ENCODE assay signal across 8 mouse cellular contexts in the genomic region with DNA sequence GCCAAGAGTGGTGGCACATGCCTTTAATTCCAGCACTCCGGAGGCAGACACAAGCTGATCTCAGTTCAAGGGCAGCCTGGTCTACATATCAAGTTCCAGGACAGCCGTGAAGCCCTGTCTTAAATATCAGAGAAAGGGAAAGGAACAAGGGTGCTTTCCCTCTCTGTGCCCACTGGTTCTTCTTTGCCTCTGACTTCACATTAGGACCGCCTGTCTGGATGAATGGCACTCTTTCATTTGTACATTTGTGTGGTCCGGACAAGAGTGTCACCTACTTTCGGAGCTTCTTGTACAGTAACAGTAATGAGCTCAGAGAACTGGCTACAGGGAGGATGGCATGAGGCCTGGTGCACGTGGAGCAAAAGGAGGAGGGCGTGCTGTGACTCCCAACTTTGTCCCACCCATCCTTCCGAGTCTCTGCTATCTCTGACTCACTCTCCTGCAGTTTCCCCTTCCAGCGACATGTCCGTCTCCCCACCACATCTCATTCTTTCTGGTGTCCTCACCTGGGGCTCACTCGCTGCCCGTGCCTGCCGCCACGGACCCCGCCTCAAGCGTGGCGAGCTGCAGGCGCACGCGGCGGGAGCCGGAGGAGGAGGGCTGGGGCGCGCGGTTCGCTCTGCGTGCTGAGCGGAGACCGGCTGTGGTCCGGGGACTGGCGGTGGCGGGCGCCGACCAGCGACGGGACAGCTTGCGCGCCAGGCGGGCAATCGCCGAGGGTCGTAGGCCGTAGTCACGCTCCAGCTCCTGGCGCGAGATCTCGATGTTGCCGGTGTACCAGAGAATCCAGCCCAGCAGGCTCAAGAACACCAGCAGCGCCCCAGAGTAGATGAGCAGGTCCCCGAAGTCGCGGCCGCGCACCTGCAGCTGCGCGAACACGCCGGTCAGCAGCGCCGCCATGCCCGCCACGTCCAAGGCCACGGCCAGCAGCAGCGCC. TPM values are rescaled to one million over a fixed set of nuclear protein-coding genes. Genes with fewer than 3 reads are reported as not detected.
DNase-seq lines count a peak whose midpoint lies in the region; ATAC-seq and TF ChIP-seq lines count a peak whose summit lies in the region.

No protein-coding gene starts in this region.

- peak; percentile 78 for TF ChIP-seq CTCF in Patski (IDR thresholded peaks at IDR 0.05)

- no peaks in the 10 kb centered on the region for H3K9me3 ChIP-seq in hindbrain, embryonic 15.5 days

- in situ Hi-C loops in Patski (cut with MboI; ENCODE audit: low pct_unique_long_range_greater_than_20kb), result no loop called here

- DNase-seq in Patski (ENCODE audit: low read depth, low spot score), result no peak
- peak; percentile 73 for DNase-seq in cerebellum, adult 8-10 months
- peak; percentile 39 for DNase-seq in gastrocnemius, adult 18-20 months (ENCODE audit: low spot score)
- DNase-seq in left cerebral cortex, postnatal 36 days (ENCODE audit: low spot score in 2 of 2), result peak; percentile 70 to 71
- DNase-seq in right cerebral cortex, postnatal 25 days, result peak; percentile 72

- H3K36me3 ChIP-seq in hindbrain, embryonic 15.5 days, result no peaks in the 10 kb centered on the region

- no peaks in the 10 kb centered on the region for H3K27me3 ChIP-seq in Patski
- 0 out of 2 replicates have a peak, but pooled peaks cover 3% of the 10 kb centered on the region for H3K27me3 ChIP-seq in hindbrain, embryonic 15.5 days

- peak overlapping the region; percentile 92 for H3K4me2 ChIP-seq in hindbrain, embryonic 15.5 days

- intact Hi-C loops in left cerebral cortex, postnatal 36 days (cut with DNase I), result loop anchor here (1.0 kb wide), 1 partner anchor 48 kb away; a partner anchor contains a TSS

- peak; percentile 42 for ATAC-seq in Patski
- peak; percentile 49 for ATAC-seq in hindbrain, embryonic 15.5 days (ENCODE audit: low FRiP score, low read depth)
- peak; percentile 54 for ATAC-seq in megakaryocyte progenitor cell, adult 5-6 weeks (replicated peaks; ENCODE audit: poor library complexity)
- no peak for ATAC-seq in monocyte, adult 5-6 weeks (replicated peaks; ENCODE audit: insufficient number of reproducible peaks, low FRiP score, low TSS enrichment, poor library complexity, severe bottlenecking)

- WGBS in hindbrain, embryonic 15.5 days, result 2% methylated on average over 59 of the region's 64 CpGs

- H3K4me3 ChIP-seq in hindbrain, embryonic 15.5 days, result peak overlapping the region; percentile 56

- POLR2A ChIA-PET in Patski (lab: Charles Lee), result interaction anchor here (0.6 to 1.6 kb wide), 5 partner anchors 12 to 52 kb away, joined by 3 to 4 read pairs (median 4); no protein-coding TSS in a partner anchor

- peak overlapping the region; percentile 71 for H3K27ac ChIP-seq in hindbrain, embryonic 15.5 days (replicated peaks)

- H3K4me1 ChIP-seq in hindbrain, embryonic 15.5 days (replicated peaks), result peaks cover 20% of the 10 kb centered on the region

- peak overlapping the region; percentile 67 for H3K9ac ChIP-seq in hindbrain, embryonic 15.5 days

- CTCF ChIA-PET in Patski (lab: Charles Lee), result interaction anchor here (0.9 to 1.4 kb wide), 3 partner anchors 24 to 83 kb away, joined by 3 to 4 read pairs (median 3); a partner anchor contains a TSS

RNA-seq across cellular contexts. Expression of a gene that starts 0.7 kb away (rescaled TPM):
- polyA plus RNA-seq in Patski (2021), result 5.7 TPM
- total RNA-seq in gastrocnemius, adult 18-20 months (2021), result 10 to 100 TPM in 1 of 2 experiments, 1 to 10 TPM in 1; 7.1 to 10.0 TPM
- polyA plus RNA-seq in hindbrain, embryonic 15.5 days (2015; fragmentation: Nextera tagmentation; extraction: Ambion mirVana), result 5.9 and 6.3 TPM in 2 replicates
- 1 to 10 TPM; 2.7 to 3.7 TPM for total RNA-seq in left cerebral cortex, postnatal 36 days (2021)
- total RNA-seq in megakaryocyte progenitor cell, adult 5-6 weeks (2015), result 6.2 and 10.5 TPM in 2 replicates
- 5.4 and 5.5 TPM in 2 replicates for total RNA-seq in megakaryocyte progenitor cell, adult 5-6 weeks (2017)
- total RNA-seq in monocyte, adult 5-6 weeks (2017), result 0.53 to 1.5 TPM (median 1.2 TPM) in 3 replicates

RNA-seq across cellular contexts. Expression of a gene that starts 3.9 kb away (rescaled TPM):
- 230 TPM for polyA plus RNA-seq in Patski (2021)
- total RNA-seq in gastrocnemius, adult 18-20 months (2021), result 100 to 1,000 TPM; 582 to 601 TPM
- polyA plus RNA-seq in hindbrain, embryonic 15.5 days (2015; fragmentation: Nextera tagmentation; extraction: Ambion mirVana), result 212 and 228 TPM in 2 replicates
- 100 to 1,000 TPM; 416 to 455 TPM for total RNA-seq in left cerebral cortex, postnatal 36 days (2021)
- total RNA-seq in megakaryocyte progenitor cell, adult 5-6 weeks (2015), result 1,898 and 2,111 TPM in 2 replicates
- total RNA-seq in megakaryocyte progenitor cell, adult 5-6 weeks (2017), result 686 and 710 TPM in 2 replicates
- total RNA-seq in monocyte, adult 5-6 weeks (2017), result 260 to 549 TPM (median 279 TPM) in 3 replicates

RNA-seq across cellular contexts. Expression of a gene that starts 6.0 kb away (rescaled TPM):
- 0.67 TPM for polyA plus RNA-seq in Patski (2021)
- not detected for total RNA-seq in gastrocnemius, adult 18-20 months (2021)
- polyA plus RNA-seq in hindbrain, embryonic 15.5 days (2015; fragmentation: Nextera tagmentation; extraction: Ambion mirVana), result not detected in 2 replicates
- not detected for total RNA-seq in left cerebral cortex, postnatal 36 days (2021)
- not detected in 2 replicates for total RNA-seq in megakaryocyte progenitor cell, adult 5-6 weeks (2015)
- total RNA-seq in megakaryocyte progenitor cell, adult 5-6 weeks (2017), result not detected in 2 replicates
- total RNA-seq in monocyte, adult 5-6 weeks (2017), result not detected in 3 replicates

RNA-seq across cellular contexts. Expression of a gene that starts 6.1 kb away (rescaled TPM):
- polyA plus RNA-seq in Patski (2021), result 2.4 TPM
- total RNA-seq in gastrocnemius, adult 18-20 months (2021), result under 1 TPM in 1 of 2 experiments, not detected in 1; 0.14 TPM
- 0.87 and 1.1 TPM in 2 replicates for polyA plus RNA-seq in hindbrain, embryonic 15.5 days (2015; fragmentation: Nextera tagmentation; extraction: Ambion mirVana)
- total RNA-seq in left cerebral cortex, postnatal 36 days (2021), result under 1 TPM; 0.43 to 0.59 TPM
- 0.17 TPM in 1 of 2 replicates, not detected in the other for total RNA-seq in megakaryocyte progenitor cell, adult 5-6 weeks (2015)
- not detected in 2 replicates for total RNA-seq in megakaryocyte progenitor cell, adult 5-6 weeks (2017)
- total RNA-seq in monocyte, adult 5-6 weeks (2017), result not detected in 3 replicates

RNA-seq across cellular contexts. Expression of a gene that starts 17.7 kb away (rescaled TPM):
- polyA plus RNA-seq in Patski (2021), result not detected
- total RNA-seq in gastrocnemius, adult 18-20 months (2021), result not detected
- not detected in 2 replicates for polyA plus RNA-seq in hindbrain, embryonic 15.5 days (2015; fragmentation: Nextera tagmentation; extraction: Ambion mirVana)
- not detected for total RNA-seq in left cerebral cortex, postnatal 36 days (2021)
- not detected in 2 replicates for total RNA-seq in megakaryocyte progenitor cell, adult 5-6 weeks (2015)
- not detected in 2 replicates for total RNA-seq in megakaryocyte progenitor cell, adult 5-6 weeks (2017)
- total RNA-seq in monocyte, adult 5-6 weeks (2017), result not detected in 3 replicates
